Comparison of ENCODE assay signal across 17 mouse cellular contexts in genomic region chr17:10791661-10792060, GRCm38 (mm10). TPM values are rescaled to one million over a fixed set of nuclear protein-coding genes. Genes with fewer than 3 reads are reported as not detected.
DNase-seq lines count a peak whose midpoint lies in the region; ATAC-seq and TF ChIP-seq lines count a peak whose summit lies in the region.
"Had no signal": no experiment of that assay in that cellular context is flagged by ENCODE, and none has a peak within 500 bp of the region (broad histone marks: within the 10 kb centered on the region; RNA-seq: fewer than 3 reads in every experiment).

No protein-coding gene starts in this region.

- no peaks in the 10 kb centered on the region for H3K36me3 ChIP-seq in heart, embryonic 12.5 days
- H3K36me3 ChIP-seq in limb, embryonic 14.5 days (ENCODE audit: control insufficient read depth, insufficient read depth, low read length) = no peaks in the 10 kb centered on the region
- H3K36me3 ChIP-seq in limb, embryonic 10.5 days = no peaks in the 10 kb centered on the region
- H3K36me3 ChIP-seq: lung, embryonic 15.5 days had no signal

- DNase-seq in cerebellum, postnatal 10 days = peak; percentile 25 to 65
- DNase-seq in cerebellum, adult 9-11 months = no peak
- no peak for DNase-seq in heart, postnatal 4 days
- peak; percentile 66 for DNase-seq in limb, embryonic 14.5 days (ENCODE audit: low spot score)
- no peak for DNase-seq in limb, embryonic 10.5 days (ENCODE audit: low spot score)
- peak; percentile 54 for DNase-seq in brain, adult 2 months (ENCODE audit: low read depth, low spot score)
- DNase-seq in right cerebral cortex, postnatal 36 days (ENCODE audit: low spot score in 2 of 2) = no peak
- DNase-seq: adrenal gland, postnatal 25 days; gastrocnemius, postnatal 36 days; kidney, postnatal 36 days; thymus, postnatal 36 days had no signal

- no peak for TF ChIP-seq POLR2A in limb, embryonic 14.5 days (IDR thresholded peaks at IDR 0.05; ENCODE audit: borderline replicate concordance, extremely low read depth, insufficient read depth, insufficient read length)

- H3K4me3 ChIP-seq in heart, embryonic 12.5 days = no peak overlapping the region
- no peak overlapping the region for H3K4me3 ChIP-seq in limb, embryonic 14.5 days (replicated peaks; ENCODE audit: low read length)
- no peak overlapping the region for H3K4me3 ChIP-seq in limb, embryonic 10.5 days
- H3K4me3 ChIP-seq: lung, embryonic 15.5 days; megakaryocyte, embryonic 14.5 days had no signal

- 31% methylated on average over 3 of the region's 3 CpGs for WGBS in heart, embryonic 12.5 days
- 17% methylated on average over 3 of the region's 3 CpGs for WGBS in limb, embryonic 14.5 days
- WGBS in limb, embryonic 10.5 days = 78% methylated on average over 3 of the region's 3 CpGs

- H3K27ac ChIP-seq in heart, embryonic 12.5 days (ENCODE audit: poor library complexity, severe bottlenecking) = 0 out of 2 replicates have a peak overlapping the region, but pooled peaks have one; percentile 37
- no peak overlapping the region for H3K27ac ChIP-seq in limb, embryonic 14.5 days (replicated peaks; ENCODE audit: low read depth, low read length)
- H3K27ac ChIP-seq in limb, embryonic 10.5 days = no peak overlapping the region
- H3K27ac ChIP-seq: lung, embryonic 15.5 days had no signal

- H3K9ac ChIP-seq in heart, embryonic 12.5 days = no peak overlapping the region
- no peak overlapping the region for H3K9ac ChIP-seq in limb, embryonic 14.5 days (ENCODE audit: low read depth, low read length, severe bottlenecking)
- H3K9ac ChIP-seq: lung, embryonic 15.5 days had no signal

- H3K9me3 ChIP-seq in heart, embryonic 12.5 days (replicated peaks) = no peaks in the 10 kb centered on the region
- no peaks in the 10 kb centered on the region for H3K9me3 ChIP-seq in limb, embryonic 14.5 days (ENCODE audit: control insufficient read depth, low read length)
- H3K9me3 ChIP-seq in limb, embryonic 10.5 days (replicated peaks) = no peaks in the 10 kb centered on the region
- H3K9me3 ChIP-seq: lung, embryonic 15.5 days had no signal

- H3K27me3 ChIP-seq in heart, embryonic 12.5 days (replicated peaks) = no peaks in the 10 kb centered on the region
- H3K27me3 ChIP-seq in limb, embryonic 14.5 days (ENCODE audit: control insufficient read depth, insufficient read depth, low read length) = no peaks in the 10 kb centered on the region
- no peaks in the 10 kb centered on the region for H3K27me3 ChIP-seq in limb, embryonic 10.5 days (ENCODE audit: low read depth, poor library complexity, severe bottlenecking)
- H3K27me3 ChIP-seq: CH12.LX; lung, embryonic 15.5 days; megakaryocyte, embryonic 14.5 days had no signal

- ATAC-seq in heart, embryonic 12.5 days (ENCODE audit: insufficient number of reproducible peaks, low FRiP score) = no peak
- no peak; the same call in 1 of the 2 replicates for ATAC-seq in limb, embryonic 14.5 days (ENCODE audit: low FRiP score, low read depth)
- ATAC-seq: intestine, postnatal 0 days had no signal

- peaks cover 18% of the 10 kb centered on the region for H3K4me1 ChIP-seq in heart, embryonic 12.5 days (replicated peaks)
- peaks cover 4% of the 10 kb centered on the region; the same call in 1 of the 2 replicates for H3K4me1 ChIP-seq in limb, embryonic 14.5 days (ENCODE audit: control insufficient read depth, insufficient read depth, low read length)
- H3K4me1 ChIP-seq in limb, embryonic 10.5 days = 0 out of 2 replicates have a peak, but pooled peaks cover 2% of the 10 kb centered on the region
- H3K4me1 ChIP-seq: megakaryocyte, embryonic 14.5 days had no signal

- no peak overlapping the region for H3K4me2 ChIP-seq in heart, embryonic 12.5 days
- no peak overlapping the region for H3K4me2 ChIP-seq in limb, embryonic 14.5 days (replicated peaks; ENCODE audit: low read depth, low read length, severe bottlenecking)
- H3K4me2 ChIP-seq: liver, embryonic 11.5 days; lung, embryonic 15.5 days had no signal

RNA-seq across cellular contexts. Expression of gene Pacrg, which starts 48.5 kb away (rescaled TPM):
- 0.96 TPM in 2 replicates for polyA plus RNA-seq in heart, embryonic 12.5 days (2016; fragmentation: Nextera tagmentation; extraction: Ambion mirVana)
- 1 to 10 TPM in 1 of 2 experiments, under 1 TPM in 1; 0.67 to 1.1 TPM for total RNA-seq in heart, postnatal 4 days (2021)
- polyA plus RNA-seq in limb, embryonic 14.5 days (2012; rRNA removed) = 0.78 and 0.99 TPM in 2 replicates
- polyA plus RNA-seq in limb, embryonic 14.5 days (2014; fragmentation: Nextera tagmentation; extraction: Ambion mirVana) = 1.3 and 1.7 TPM in 2 replicates
- polyA plus RNA-seq in limb, embryonic 10.5 days (2016; fragmentation: Nextera tagmentation; extraction: Ambion mirVana) = 0.92 and 1.3 TPM in 2 replicates
- total RNA-seq: CH12.LX had no signal

RNA-seq across cellular contexts. Expression of gene Prkn, which starts 48.5 kb away (rescaled TPM):
- polyA plus RNA-seq in heart, embryonic 12.5 days (2016; fragmentation: Nextera tagmentation; extraction: Ambion mirVana) = 1.2 and 1.5 TPM in 2 replicates
- 1 to 10 TPM; 4.8 to 5.1 TPM for total RNA-seq in heart, postnatal 4 days (2021)
- 2.0 and 2.3 TPM in 2 replicates for polyA plus RNA-seq in limb, embryonic 14.5 days (2012; rRNA removed)
- polyA plus RNA-seq in limb, embryonic 14.5 days (2014; fragmentation: Nextera tagmentation; extraction: Ambion mirVana) = 1.8 and 2.7 TPM in 2 replicates
- 0.49 and 0.85 TPM in 2 replicates for polyA plus RNA-seq in limb, embryonic 10.5 days (2016; fragmentation: Nextera tagmentation; extraction: Ambion mirVana)

Comparison
In these comparisons a context has a peak if more than half of its experiments do, and no peak if none do; other contexts are left out.
1. DNase-seq: peak in cerebellum, postnatal 10 days (2 of 2), limb, embryonic 14.5 days (single experiment) and brain, adult 2 months (single experiment); none in cerebellum, adult 9-11 months (single experiment), heart, postnatal 4 days (single experiment), limb, embryonic 10.5 days (single experiment) and right cerebral cortex, postnatal 36 days (0 of 2).